Mouse (Mus musculus) bone marrow, adult 2 months (tissue): ENCODE results near the gene Mpdz. TPM values are rescaled to one million over a fixed set of nuclear protein-coding genes. Genes with fewer than 3 reads are reported as not detected.

ENCODE experiments used
- H3K27ac ChIP-seq: fragments of 200-500 bp; 2 replicates; pipeline ENCODE4 v1.5.1; 2012; ENCODE audit warnings: low read depth, mild to moderate bottlenecking, control low read depth, inconsistent platforms, low read length; ENCODE audit not compliant: control insufficient read depth, poor library complexity, insufficient read depth
- H3K4me1 ChIP-seq: fragments of 200-500 bp; 2 replicates; pipeline ENCODE4 v1.6.1; 2011; ENCODE audit warnings: low read length; ENCODE audit not compliant: control insufficient read depth, insufficient read depth
- H3K4me3 ChIP-seq: fragments of 200-500 bp; replicated peaks from 2 replicates; pipeline ENCODE3; 2011; ENCODE audit warnings: mild to moderate bottlenecking, low read depth, low read length, control low read depth; ENCODE audit not compliant: control insufficient read depth
- CTCF ChIP-seq: fragments of 200-500 bp; IDR thresholded peaks from 2 replicates; pipeline ENCODE4 v1.5.1; 2011; ENCODE audit warnings: low read length, control low read depth; ENCODE audit not compliant: control insufficient read depth, insufficient read depth
- POLR2A ChIP-seq: fragments of 200-500 bp; IDR thresholded peaks from 2 replicates; pipeline ENCODE4 v1.6.1; 2011; ENCODE audit warnings: low read depth, mild to moderate bottlenecking, control low read depth, low read length, borderline replicate concordance; ENCODE audit not compliant: control insufficient read depth
- WGBS: fragments of 180-500 bp; shearing (Covaris S2); methylation state at CpG from one replicate; pipeline ENCODE4 v1.1.7; 2018; 5-methylcytosine and 5-hydroxymethylcytosine counted together
- polyA plus RNA-seq: library from polyadenylated mRNA; stranded (reverse); fragments of >200 nt; gene quantifications from 2 replicates; pipeline ENCODE4 v1.2.4, GENCODE M21; 2011; ENCODE audit warnings: low replicate concordance; ENCODE audit not compliant: missing spikeins, insufficient read depth, insufficient read length

Mpdz gene
- polyA plus RNA-seq, 1 experiment: 9.8 TPM

DNA sequence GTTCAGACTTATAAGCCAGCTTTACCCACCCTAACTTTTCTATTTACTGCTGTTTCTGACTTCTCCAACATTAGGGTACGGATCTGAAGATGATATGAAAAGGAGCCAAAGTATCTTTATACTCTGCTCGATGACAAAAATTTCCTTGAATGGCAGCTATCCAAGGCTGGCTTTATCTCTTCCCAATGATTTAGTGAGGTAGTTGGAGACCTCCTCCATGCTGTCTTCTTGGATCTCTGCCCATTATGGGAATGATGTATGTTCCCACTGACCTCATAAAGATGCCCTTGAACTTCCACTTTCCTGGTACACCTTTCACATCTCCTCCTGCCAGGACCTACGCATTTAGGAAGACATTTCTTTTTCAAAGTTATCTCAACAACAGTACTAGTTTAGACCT is 11.2 kb upstream of the Mpdz start:
- TF ChIP-seq CTCF (no peak), POLR2A (no peak)
- H3K4me1 ChIP-seq: no peaks in the 10 kb centered on the region
- 71% methylated on average over 3 of the region's 3 CpGs for WGBS
- no peak overlapping the region for H3K4me3 ChIP-seq
- no peak overlapping the region for H3K27ac ChIP-seq

DNA sequence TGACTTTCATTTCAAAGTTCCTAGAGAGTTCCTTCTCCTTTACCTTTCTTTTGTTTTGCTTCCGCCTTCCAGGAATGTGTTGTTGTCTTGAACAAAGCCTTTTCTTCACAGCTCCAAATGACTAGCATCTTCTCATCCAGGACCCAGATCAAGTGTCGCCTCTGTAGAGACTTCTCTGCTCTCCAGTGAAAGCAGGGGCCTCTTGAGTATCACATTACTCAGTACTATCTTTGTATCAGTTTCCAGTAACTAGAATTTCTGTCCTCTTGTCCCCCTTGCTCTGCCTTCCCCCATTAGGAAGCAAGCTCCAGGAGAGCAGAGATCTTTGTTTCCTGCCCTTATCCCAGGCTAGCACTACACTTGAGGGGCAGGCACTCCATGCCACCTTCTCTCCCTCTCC is 9.6 kb upstream of the Mpdz start:
- H3K4me1 ChIP-seq: no peaks in the 10 kb centered on the region
- WGBS: 67% methylated on average over 2 of the region's 2 CpGs

DNA sequence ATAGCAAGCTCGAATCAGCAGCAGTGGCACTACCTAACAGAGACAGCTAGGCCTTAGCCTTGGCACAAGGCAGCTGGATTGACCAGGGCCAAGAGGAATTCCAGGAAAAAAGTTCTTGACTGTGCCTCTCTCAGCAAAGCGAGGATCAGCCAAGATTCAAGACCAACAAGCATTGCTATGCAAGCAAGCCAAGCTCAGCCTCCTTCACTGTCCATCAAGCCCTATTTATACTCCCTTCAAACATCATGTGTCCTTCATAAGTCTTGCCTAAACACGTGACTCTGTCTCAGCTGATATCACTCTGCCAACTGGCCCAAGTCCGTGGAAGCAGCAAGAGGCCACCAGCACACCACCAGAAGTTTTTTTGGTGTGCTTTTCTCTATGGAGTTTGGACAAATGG is 6.8 kb upstream of the Mpdz start:
- TF ChIP-seq POLR2A (no peak), CTCF (no peak)
- Histone ChIP-seq H3K27ac (no peak overlapping the region), H3K4me1 (no peaks in the 10 kb centered on the region), H3K4me3 (no peak overlapping the region)
- WGBS: 83% methylated on average over 4 of the region's 4 CpGs

More for the DNA sequence above, 9.6 kb upstream of the Mpdz start:
- TF ChIP-seq POLR2A: no peak
- no peak for TF ChIP-seq CTCF
- Histone ChIP-seq H3K4me3 (no peak overlapping the region), H3K27ac (no peak overlapping the region)

DNA sequence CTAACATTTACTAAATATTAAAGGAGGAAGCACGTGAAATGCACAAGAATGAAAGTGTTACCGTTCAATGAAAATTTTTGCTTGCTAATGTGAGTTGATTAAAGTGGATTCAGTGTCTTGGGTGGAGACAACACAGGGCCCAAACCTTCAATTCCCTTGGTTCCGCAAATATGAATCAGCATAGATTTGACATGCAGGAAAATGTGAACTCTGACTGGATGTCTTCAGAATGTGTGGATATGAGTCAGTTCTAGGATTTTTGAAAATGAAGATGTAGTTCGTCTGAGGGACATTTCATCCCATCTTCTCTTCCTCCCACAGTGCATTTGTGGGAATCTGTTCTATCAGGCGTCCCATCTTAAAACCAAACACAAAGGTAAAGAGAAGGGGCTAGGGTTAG is 951 bp upstream of the Mpdz start:
- H3K4me1 ChIP-seq: no peaks in the 10 kb centered on the region
- no peak overlapping the region for H3K27ac ChIP-seq
- WGBS: 75% methylated on average over 5 of the region's 5 CpGs
- H3K4me3 ChIP-seq: no peak overlapping the region
- TF ChIP-seq POLR2A (no peak), CTCF (no peak)

DNA sequence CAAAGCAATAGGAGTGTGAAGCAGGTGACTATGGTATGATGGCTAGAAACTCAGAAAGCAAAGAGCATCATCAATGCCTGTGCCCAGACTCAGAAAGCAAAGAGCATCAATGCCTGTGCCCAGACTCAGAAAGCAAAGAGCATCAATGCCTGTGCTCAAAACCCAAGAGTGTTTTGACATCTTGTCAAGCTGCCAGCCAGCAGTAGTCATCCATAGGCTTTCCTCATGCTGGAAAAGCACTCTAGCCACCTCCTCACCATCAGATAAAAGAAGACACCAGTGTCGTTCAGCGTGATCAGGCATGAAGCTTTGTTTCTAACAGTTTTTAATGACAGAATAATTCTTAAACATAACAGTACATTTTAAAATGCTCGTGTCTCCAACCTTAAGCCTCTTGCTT is 8.7 kb downstream of the Mpdz start:
- no peak for TF ChIP-seq POLR2A
- no peak for TF ChIP-seq CTCF
- no peak overlapping the region for H3K4me3 ChIP-seq
- no peak overlapping the region for H3K27ac ChIP-seq
- no peaks in the 10 kb centered on the region for H3K4me1 ChIP-seq
- 81% methylated on average over 3 of the region's 3 CpGs for WGBS

DNA sequence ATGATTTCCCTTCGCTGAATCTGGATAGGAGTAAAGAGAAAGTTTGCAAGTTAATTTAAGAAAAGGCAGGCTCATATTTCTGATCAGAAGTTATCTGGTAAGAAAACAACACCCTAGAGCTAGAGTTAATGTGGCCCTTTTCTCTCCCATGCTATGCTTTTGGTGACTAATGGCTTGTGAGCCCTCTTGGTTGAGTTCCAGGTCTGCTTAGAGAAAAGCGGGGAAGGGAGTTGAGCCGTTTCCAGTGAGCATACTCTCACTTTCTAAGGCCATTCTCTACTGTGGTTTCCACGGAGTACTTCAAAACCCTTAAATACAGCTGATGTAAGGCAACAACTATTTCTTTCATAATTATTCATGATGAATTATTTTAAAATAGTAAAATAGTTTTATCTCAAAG is 11.8 kb downstream of the Mpdz start:
- TF ChIP-seq CTCF (no peak), POLR2A (no peak)
- no peak overlapping the region for H3K4me3 ChIP-seq
- H3K27ac ChIP-seq: no peak overlapping the region
- 80% methylated on average over 4 of the region's 4 CpGs for WGBS
- no peaks in the 10 kb centered on the region for H3K4me1 ChIP-seq

DNA sequence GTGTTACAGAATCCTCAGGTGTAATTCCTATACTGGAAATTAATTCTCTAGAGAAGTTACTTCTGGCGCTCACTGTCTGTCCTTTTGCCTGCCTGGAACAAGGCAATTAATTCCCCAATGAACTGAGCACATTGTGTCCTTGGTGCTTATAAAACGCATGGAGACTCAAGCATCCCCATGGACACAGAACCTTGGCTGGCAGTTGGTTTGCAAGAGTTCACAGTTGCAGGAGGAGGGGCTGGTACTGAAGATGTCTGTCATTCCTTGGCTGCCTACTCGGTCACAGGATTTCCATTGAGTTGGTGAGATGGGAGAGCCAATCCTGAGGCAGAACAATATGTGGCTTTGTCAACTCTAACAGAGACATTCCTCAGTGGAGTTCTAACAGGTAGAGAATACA is 12.5 kb downstream of the Mpdz start:
- Histone ChIP-seq H3K4me1 (no peaks in the 10 kb centered on the region), H3K27ac (no peak overlapping the region), H3K4me3 (no peak overlapping the region)
- 85% methylated on average over 3 of the region's 3 CpGs for WGBS
- TF ChIP-seq POLR2A (no peak), CTCF (no peak)

DNA sequence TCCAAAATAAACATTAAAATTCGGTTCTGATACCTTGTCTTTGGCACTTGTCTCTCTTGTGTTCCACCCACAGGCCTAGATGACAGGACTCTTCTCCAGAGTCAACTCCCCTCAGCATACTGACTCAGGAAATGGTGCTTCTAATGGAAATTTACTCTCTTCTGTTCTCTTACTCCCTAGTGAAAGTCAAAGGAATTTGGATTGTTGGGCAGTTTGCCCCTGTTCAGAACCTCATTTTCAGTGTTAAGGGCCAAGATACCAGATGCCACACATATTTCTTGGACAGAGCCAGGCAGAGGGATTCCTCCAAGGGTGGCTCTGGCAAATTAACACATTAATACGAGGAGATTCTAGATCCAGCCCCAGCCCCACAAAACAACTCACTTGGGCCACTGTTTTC is 12.9 kb downstream of the Mpdz start:
- Histone ChIP-seq H3K4me1 (no peaks in the 10 kb centered on the region), H3K27ac (no peak overlapping the region), H3K4me3 (no peak overlapping the region)
- WGBS: 52% methylated on average over 2 of the region's 2 CpGs
- no peak for TF ChIP-seq POLR2A

DNA sequence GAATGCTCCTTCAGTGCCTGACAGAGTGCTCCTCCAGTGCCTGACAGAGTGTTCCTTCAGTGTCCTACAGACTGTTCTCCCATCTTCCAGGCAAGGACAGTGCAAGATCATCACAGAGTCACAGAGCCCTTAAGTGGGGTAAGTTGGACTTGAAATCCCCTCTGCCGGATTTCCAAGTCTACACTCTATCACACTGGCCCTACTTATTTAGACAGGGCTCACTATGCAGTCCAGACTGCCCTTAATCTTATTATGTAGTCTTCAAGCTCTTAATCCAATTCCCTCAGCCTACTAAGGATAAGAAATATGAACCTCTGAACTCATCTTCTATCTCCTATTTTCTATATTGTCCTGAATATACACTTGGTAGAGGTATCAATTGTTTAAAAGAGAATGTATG is 19.1 kb downstream of the Mpdz start:
- Histone ChIP-seq H3K27ac (no peak overlapping the region), H3K4me1 (no peaks in the 10 kb centered on the region), H3K4me3 (no peak overlapping the region)
- 71% methylated on average over 1 of the region's 1 CpGs for WGBS
- no peak for TF ChIP-seq POLR2A

DNA sequence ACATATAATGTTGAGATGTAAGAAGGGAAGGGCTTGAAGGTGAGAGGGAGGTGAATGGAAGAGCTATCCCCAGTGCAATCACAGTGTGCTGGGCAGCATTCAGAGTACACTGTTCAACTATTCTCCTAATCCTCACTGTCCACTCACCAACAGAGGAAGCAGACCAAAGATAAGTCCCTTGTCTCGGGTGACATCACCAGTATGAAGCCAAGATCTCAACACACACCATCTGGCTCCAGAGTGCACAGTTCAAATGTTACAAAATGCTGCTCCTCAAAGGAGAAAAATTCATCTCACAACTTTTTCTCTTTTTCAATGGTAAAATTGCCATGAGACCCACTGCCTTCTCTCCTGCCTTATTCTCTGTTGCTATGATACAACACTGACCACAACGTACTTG is 21.0 kb downstream of the Mpdz start:
- TF ChIP-seq POLR2A (no peak), CTCF (no peak)

More for the DNA sequence above, 21.0 kb downstream of the Mpdz start:
- WGBS: 73% methylated on average over 2 of the region's 2 CpGs
- Histone ChIP-seq H3K4me1 (no peaks in the 10 kb centered on the region), H3K4me3 (no peak overlapping the region), H3K27ac (no peak overlapping the region)
